Mouse (Mus musculus) heart, postnatal 0 days (tissue): ENCODE data around the gene Dgcr8.

Experiments used
- CTCF ChIP-seq: IDR thresholded peaks from 2 replicates; pipeline ENCODE4 v1.5.1; 2016; ENCODE audit warnings: antibody characterized with exemption, control low read depth, low read depth
- EP300 ChIP-seq: IDR thresholded peaks from 2 replicates; pipeline ENCODE4 v1.6.1; 2016; ENCODE audit warnings: antibody characterized with exemption, low read depth

DNA sequence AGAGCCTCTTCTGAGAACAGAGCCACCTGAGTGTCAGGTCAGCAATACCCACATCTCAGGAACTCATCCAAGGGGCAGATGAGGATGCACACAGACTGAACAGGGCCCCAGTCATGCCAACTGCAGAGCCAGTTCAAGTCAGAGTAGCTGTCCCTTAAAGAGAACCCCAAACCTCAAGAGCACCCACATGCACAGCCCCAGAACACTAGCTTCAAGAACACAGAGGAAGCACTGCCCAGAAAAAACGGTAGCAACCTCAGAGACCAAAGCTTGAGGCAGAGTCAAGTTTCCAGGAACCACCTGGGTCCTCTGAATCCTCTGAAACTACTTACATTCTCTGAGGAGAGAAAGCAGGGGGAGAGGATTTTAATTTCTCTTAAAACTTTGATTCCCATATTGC lies 55.6 kb downstream of the Dgcr8 start:
- no peak for TF ChIP-seq CTCF
- no peak for TF ChIP-seq EP300
